Mouse (Mus musculus): ENCODE measurements at regions not wholly inside any gene's neighbourhood (a gene's known extent, or its start where the extent isn't known, plus 50 kb on each side); places are given as distances from the start of the nearest gene placed in this dataset.

GRCm38 (mm10) chr9:115614007-115614406, 295.2 kb upstream of the Gadl1 start:
- no peak for DNase-seq (ENCODE audit: low spot score)

DNA sequence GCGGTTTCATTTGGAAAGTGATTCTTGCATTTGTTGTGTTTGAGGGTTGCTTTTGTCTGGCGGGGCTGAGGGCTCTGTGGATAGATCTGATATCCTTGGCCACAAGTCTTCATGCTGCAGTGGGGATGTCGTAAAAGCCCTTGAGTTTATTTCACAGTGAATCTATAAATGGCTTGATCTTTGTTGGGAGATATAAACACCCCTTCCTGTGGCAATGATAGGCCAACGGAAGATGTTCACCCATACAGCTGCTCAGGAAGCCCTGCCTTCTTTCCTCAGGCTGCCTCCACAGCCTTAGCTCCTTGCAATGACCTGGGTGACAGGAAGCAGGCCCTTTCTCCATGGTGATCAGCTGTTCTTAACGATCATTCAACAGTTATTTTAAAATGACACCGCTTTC, 291.3 kb upstream of the Gadl1 start:
- peak; percentile 49 for DNase-seq (ENCODE audit: low spot score)

GRCm38 (mm10) chr9:115623948-115624347, 285.3 kb upstream of the Gadl1 start:
- peak; percentile 82 for DNase-seq (ENCODE audit: low spot score)

DNA sequence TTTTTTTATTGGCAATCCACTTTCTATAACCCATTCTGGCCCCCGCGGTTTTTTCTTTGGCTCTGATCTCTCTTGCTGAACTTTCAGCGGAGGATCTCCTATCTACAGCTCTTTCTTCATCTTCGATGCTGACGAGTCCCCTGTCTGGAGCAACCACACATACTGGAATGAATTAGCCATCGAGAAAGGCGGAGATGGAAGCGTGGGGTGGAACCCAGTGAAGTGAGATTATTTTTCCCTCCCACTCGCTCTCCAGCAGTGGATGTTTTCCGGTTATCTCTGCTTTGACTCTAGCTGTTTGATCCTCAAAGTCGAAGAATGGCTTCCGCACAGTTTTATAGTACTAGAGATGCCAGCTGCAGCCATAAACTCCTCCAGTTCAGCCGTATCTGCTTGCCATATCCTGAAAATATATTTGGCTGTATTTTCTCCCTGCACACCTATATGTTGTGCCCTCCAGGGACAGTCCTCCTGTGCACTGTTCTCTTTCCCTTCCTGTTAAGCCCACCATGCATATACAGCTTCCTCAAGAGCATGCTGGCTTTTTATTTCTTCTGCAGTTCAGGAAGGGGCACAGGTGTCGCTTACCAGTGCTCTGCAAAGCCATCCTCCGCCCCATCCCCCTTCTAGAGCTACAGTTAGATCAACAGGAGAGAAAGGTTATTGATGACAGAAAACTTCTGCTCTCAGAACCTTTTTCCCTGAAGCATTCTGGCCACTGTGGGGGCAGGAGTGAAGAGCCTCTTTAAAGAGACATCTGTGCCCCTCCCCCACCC, 284.3 kb upstream of the Gadl1 start:
- DNase-seq (ENCODE audit: low spot score), result no peak

DNA sequence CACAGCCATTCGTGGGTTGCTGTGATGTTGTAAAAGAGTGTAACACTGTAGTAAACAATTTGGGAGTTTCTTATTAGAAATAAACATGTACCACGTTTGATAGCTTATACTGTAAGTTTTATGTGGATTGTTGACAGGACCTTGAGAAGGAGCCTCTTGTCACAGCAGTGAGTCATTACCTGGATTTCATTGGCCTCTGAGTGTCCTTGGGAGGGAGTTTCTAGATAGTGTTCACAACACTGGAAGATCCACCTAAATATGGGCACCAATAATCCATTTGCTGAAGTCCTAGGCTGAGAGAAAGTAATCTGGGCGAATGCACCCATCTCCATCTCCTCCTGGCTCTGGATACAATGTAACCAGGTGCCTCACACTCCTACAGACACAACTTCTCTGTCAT, 281.7 kb upstream of the Gadl1 start:
- no peak for DNase-seq (ENCODE audit: low spot score)

- DNase-seq (ENCODE audit: low spot score), result no peak
Observed at GRCm38 (mm10) chr9:115637114-115637513, 272.1 kb upstream of the Gadl1 start.

GRCm38 (mm10) chr9:115640781-115641180, 268.5 kb upstream of the Gadl1 start:
- DNase-seq (ENCODE audit: low spot score), result peak; percentile 43

DNA sequence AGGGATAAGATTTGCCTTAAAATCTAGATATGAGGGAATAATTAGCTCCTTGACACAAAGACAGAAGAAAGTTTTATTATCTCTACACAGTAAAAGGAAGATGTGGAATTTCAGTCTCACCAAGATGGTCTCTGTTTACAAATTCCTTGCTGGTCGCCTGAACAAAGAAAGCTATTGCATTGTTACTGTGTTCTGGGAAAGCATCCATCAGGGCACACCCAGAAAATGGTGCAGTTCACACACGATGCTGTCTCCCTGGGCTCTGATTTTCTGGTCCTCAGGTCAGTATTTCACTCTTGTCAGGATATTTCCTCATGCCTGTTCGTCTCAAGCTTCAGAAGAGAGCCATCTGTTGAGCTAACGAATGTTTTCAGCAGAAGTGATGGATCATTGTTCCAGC, 267.2 kb upstream of the Gadl1 start:
- no peak for DNase-seq (ENCODE audit: low spot score)

GRCm38 (mm10) chr9:115644953-115645352, 264.3 kb upstream of the Gadl1 start:
- no peak for DNase-seq (ENCODE audit: low spot score)

DNA sequence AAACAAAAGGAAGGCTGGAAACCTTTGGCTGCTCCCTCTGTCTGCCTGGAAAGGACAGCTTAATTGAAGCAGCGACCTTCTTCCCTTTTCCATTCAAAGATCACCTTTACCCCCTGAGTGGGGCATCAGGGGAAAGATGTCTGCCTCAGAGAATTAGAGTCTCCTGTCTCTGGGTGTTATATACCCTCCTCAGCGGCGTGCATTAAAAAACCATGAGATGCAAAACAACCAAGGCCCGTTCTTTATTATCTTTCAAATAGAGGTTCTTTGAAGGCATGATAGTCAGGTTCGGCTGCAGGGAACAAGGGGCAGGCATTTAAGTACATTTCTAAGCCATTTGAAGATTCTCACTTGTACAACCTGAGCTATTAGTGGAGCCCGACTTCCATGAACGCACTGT, 263.0 kb upstream of the Gadl1 start:
- DNase-seq (ENCODE audit: low spot score), result no peak

- no peak for DNase-seq (ENCODE audit: low spot score)
Observed at GRCm38 (mm10) chr9:115651708-115652107, 257.5 kb upstream of the Gadl1 start.

- DNase-seq (ENCODE audit: low spot score), result no peak
Observed at GRCm38 (mm10) chr9:115653116-115653515, 256.1 kb upstream of the Gadl1 start.

- peak; percentile 9 for DNase-seq (ENCODE audit: low spot score)
Observed at GRCm38 (mm10) chr9:115654933-115655332, 254.3 kb upstream of the Gadl1 start.

- DNase-seq (ENCODE audit: low spot score), result no peak
Observed at GRCm38 (mm10) chr9:115656538-115656937, 252.7 kb upstream of the Gadl1 start.

- no peak for DNase-seq (ENCODE audit: low spot score)
Observed at GRCm38 (mm10) chr9:115656994-115657713, 252.1 kb upstream of the Gadl1 start.

DNA sequence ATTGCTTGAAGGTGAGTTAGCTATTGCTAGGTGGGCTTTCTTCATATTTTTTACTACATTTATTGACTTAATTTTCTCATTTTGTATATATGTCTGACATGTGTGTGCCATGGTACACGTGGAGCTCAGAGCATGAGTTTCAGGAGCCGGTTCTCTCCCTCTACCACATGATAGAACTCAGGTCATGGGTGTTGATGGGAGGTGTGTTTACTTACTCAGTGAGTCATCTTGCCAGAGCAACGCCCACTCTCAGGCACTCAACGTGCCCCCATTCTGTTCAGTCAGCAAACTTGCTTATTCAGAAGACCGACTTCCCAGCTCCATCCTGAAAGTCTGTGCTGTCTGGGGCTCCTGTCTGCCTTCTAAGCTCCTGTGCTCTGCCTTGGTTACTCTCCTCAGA, 250.8 kb upstream of the Gadl1 start:
- no peak for DNase-seq (ENCODE audit: low spot score)

- DNase-seq (ENCODE audit: low spot score), result no peak
Observed at GRCm38 (mm10) chr9:115660371-115660770, 248.9 kb upstream of the Gadl1 start.

- no peak for DNase-seq (ENCODE audit: low spot score)
Observed at GRCm38 (mm10) chr9:115661834-115662425, 247.3 kb upstream of the Gadl1 start.

DNA sequence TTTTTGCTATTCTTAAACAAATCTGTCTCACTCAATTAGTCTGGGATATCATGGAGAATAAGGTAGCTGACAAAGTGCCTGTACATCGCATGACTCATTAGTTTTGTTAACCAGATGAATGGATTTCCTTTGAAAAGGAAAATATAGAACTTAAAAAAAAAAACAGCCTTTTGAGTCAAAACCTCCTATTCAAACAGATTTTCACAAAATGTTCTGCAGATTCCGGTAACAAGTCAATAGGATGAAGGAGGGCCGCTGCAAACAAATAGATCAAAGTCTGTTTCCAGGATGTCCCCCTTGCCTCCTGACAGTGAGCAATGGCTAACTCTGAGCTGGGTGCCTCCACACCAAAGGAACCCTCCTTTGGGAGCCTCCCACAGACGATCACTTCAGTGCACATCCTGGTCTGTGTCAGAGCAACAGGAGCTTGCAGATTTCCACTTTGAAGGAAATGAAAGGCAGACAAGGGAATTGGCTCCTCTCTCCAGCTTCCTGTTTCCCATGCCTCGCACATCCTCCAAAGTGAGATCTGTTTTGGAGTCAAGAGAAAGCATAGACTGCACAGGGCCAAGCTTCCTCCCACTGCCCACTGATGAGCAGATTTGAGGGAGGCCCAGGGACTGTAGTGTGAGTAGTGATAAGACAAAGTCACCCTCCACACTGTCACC, 243.8 kb upstream of the Gadl1 start:
- DNase-seq (ENCODE audit: low spot score), result no peak

- no peak for DNase-seq (ENCODE audit: low spot score)
Observed at GRCm38 (mm10) chr9:115666530-115666929, 242.7 kb upstream of the Gadl1 start.

DNA sequence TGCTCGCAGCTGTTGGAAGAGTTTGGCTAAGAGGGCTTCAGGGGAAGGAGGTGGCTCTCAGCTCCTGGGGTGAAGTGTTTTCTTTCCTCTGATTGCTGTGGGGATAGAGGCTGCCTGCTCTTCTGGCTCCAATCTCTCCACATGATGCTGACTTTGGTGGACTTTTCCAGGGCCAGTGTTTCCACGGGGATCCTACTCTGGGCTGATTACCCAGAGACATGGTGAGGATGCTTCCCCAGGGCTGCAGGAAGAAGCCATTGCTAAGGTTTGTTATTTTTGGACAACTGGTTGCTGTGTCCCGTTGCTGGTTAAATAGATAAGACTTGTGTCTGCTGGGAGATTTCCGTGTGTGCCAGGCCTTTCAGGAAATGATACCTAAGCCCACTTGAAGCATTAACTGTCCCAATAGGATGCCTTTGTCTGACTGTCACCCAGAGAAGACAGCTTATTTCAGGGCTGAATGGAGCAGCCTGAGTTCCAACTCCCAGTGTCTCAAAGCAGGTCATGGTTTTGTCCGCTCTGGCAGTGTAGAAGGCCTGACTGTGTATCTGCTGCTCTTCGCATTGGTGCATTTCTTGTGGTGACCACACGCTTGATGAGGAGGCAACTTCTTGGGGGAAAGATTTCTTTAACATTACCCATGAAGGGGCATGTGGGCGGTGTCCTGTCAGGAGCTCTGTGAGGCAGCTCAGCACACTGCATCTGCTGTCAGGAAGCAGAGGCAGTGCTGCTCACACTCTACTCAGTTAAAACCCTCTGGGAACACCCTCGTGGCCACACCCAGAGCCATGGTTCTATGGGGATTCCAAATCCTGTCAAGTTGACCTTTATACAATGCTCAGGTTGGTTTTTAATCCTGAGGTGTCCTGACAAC, 228.3 kb upstream of the Gadl1 start:
- no peak for DNase-seq (ENCODE audit: low spot score)

GRCm38 (mm10) chr9:115681841-115682240, 227.4 kb upstream of the Gadl1 start:
- DNase-seq (ENCODE audit: low spot score), result no peak

Measured in T-cell, adult 2 months (primary cell).